Mouse (Mus musculus): ENCODE results near the gene Gm21969.

- no peak for TF ChIP-seq CTCF (IDR thresholded peaks at IDR 0.05; ENCODE audit: low read depth, low read length)
- no peak for TF ChIP-seq GATA2 (IDR thresholded peaks at IDR 0.05; ENCODE audit: borderline replicate concordance, low read depth, low read length)
- TF ChIP-seq POLR2AphosphoS5 (IDR thresholded peaks at IDR 0.05; ENCODE audit: insufficient replicate concordance, low read depth, low read length), result no peak
- TF ChIP-seq GATA1 (IDR thresholded peaks at IDR 0.05; ENCODE audit: borderline replicate concordance, low read length), result no peak
Observed at GRCm38 (mm10) chr4:139590446-139590845, 12.5 kb upstream of the Gm21969 start.

Measured in G1E (cell line).